Mouse (Mus musculus): ENCODE measurements around the gene Rgs9.

The Rgs9 gene

GRCm38 (mm10) chr11:109305680-109306079 lies 7.8 kb upstream of the Rgs9 start:
- 75% methylated on average over 5 of the region's 5 CpGs for WGBS

- WGBS = 27% methylated on average over 4 of the region's 4 CpGs
These were observed 4.4 kb upstream of the Rgs9 start for GRCm38 (mm10) chr11:109302338-109302737.

GRCm38 (mm10) chr11:109297031-109297430 lies 898 bp downstream of the Rgs9 start:
- WGBS = 70% methylated on average over 7 of the region's 7 CpGs

GRCm38 (mm10) chr11:109292056-109292455 lies 5.9 kb downstream of the Rgs9 start:
- 76% methylated on average over 3 of the region's 3 CpGs for WGBS

GRCm38 (mm10) chr11:109289378-109289777 lies 8.6 kb downstream of the Rgs9 start:
- WGBS = 87% methylated on average over 9 of the region's 9 CpGs

- 91% methylated on average over 1 of the region's 1 CpGs for WGBS
These were observed 13.1 kb downstream of the Rgs9 start for GRCm38 (mm10) chr11:109284811-109285210.

GRCm38 (mm10) chr11:109278186-109278585 lies 19.7 kb downstream of the Rgs9 start:
- WGBS = 30% methylated on average over 7 of the region's 7 CpGs

GRCm38 (mm10) chr11:109271399-109271798 lies 26.5 kb downstream of the Rgs9 start:
- WGBS = 93% methylated on average over 9 of the region's 9 CpGs

- WGBS = 73% methylated on average over 8 of the region's 8 CpGs
These were observed 27.6 kb downstream of the Rgs9 start for GRCm38 (mm10) chr11:109270366-109270765.

- 73% methylated on average over 16 of the region's 16 CpGs for WGBS
These were observed 28.1 kb downstream of the Rgs9 start for GRCm38 (mm10) chr11:109269662-109270341.

- 77% methylated on average over 5 of the region's 5 CpGs for WGBS
These were observed 28.7 kb downstream of the Rgs9 start for GRCm38 (mm10) chr11:109269283-109269661.

GRCm38 (mm10) chr11:109266161-109266910 lies 31.6 kb downstream of the Rgs9 start:
- WGBS = 66% methylated on average over 12 of the region's 12 CpGs

GRCm38 (mm10) chr11:109264159-109264768 lies 33.7 kb downstream of the Rgs9 start:
- WGBS = 35% methylated on average over 11 of the region's 11 CpGs

GRCm38 (mm10) chr11:109260561-109260960 lies 37.4 kb downstream of the Rgs9 start:
- 92% methylated on average over 7 of the region's 7 CpGs for WGBS

GRCm38 (mm10) chr11:109258941-109259910 lies 38.7 kb downstream of the Rgs9 start:
- WGBS = 63% methylated on average over 32 of the region's 32 CpGs

- 91% methylated on average over 2 of the region's 2 CpGs for WGBS
These were observed 40.1 kb downstream of the Rgs9 start for GRCm38 (mm10) chr11:109257824-109258223.

GRCm38 (mm10) chr11:109255022-109255421 lies 42.9 kb downstream of the Rgs9 start:
- WGBS = 71% methylated on average over 4 of the region's 4 CpGs

- 78% methylated on average over 5 of the region's 5 CpGs for WGBS
These were observed 45.4 kb downstream of the Rgs9 start for GRCm38 (mm10) chr11:109252483-109252882.

- WGBS = 90% methylated on average over 4 of the region's 4 CpGs
These were observed 47.4 kb downstream of the Rgs9 start for GRCm38 (mm10) chr11:109250566-109250965.

- WGBS = 61% methylated on average over 3 of the region's 3 CpGs
These were observed 51.0 kb downstream of the Rgs9 start for GRCm38 (mm10) chr11:109246920-109247319.

- WGBS = 26% methylated on average over 23 of the region's 23 CpGs
These were observed 53.1 kb downstream of the Rgs9 start for GRCm38 (mm10) chr11:109244635-109245360.
